Mouse (Mus musculus): ENCODE data around the gene Shroom2.

The Shroom2 gene

GRCm38 (mm10) chrX:152703624-152704023 is 65.6 kb downstream of the Shroom2 start:
- no peak for DNase-seq (ENCODE audit: low read depth, low spot score)

GRCm38 (mm10) chrX:152701679-152702078 is 67.6 kb downstream of the Shroom2 start:
- DNase-seq (ENCODE audit: low read depth, low spot score) = no peak

- no peak for DNase-seq (ENCODE audit: low read depth, low spot score)
Measured at GRCm38 (mm10) chrX:152690788-152691291, 78.4 kb downstream of the Shroom2 start.

DNA sequence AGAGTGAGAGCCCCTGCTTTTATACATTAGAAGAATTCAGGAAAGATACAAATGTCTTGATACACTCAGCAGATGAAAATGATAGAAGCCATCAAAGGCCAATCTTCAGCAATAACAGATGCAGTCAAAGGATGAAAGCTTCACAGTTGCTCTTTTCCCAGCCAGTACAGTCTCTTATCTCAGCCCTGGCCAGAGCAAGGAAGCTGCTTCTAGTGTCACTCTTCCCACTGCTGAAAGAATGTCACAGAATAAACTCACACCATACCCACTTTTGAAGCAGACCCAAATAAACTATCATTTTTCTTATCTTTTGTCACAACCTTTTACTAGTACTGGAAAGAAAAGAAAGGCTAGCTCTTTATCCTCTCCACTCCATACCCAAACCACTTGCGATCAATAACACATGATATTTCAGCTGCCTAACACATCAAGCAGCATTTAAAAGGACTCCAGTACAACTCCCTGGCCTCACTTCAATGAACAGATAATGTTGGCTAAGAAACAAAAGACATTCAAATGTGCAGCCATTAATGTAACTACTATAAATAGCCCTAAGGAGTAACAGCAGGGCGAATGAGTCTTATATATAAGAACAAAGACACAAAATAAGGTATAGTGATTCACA is 90.0 kb downstream of the Shroom2 start:
- DNase-seq (ENCODE audit: low read depth, low spot score) = no peak

- DNase-seq (ENCODE audit: low read depth, low spot score) = no peak
Measured at GRCm38 (mm10) chrX:152676357-152676756, 92.9 kb downstream of the Shroom2 start.

DNA sequence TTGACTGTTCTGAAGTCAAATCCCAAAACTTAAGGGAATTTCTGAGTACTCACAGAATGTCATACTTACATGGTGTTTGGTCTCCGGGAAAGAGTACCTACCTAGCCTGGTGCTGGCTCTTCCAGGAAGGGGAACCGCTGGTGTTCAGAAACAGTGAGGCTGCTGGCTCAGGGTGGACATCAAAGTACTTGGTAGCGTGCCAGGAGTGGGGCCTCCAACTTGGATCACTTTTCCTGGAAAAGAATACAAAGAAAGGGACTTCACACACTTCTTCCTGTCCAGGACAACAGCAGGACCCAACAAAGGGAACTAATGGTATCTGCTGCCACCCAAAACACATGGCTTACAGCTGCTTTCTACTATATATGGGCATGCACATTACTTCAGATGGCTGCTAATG is 95.8 kb downstream of the Shroom2 start:
- DNase-seq (ENCODE audit: low read depth, low spot score) = no peak

GRCm38 (mm10) chrX:152657363-152658036 is 111.8 kb downstream of the Shroom2 start:
- no peak for DNase-seq (ENCODE audit: low read depth, low spot score)

- DNase-seq (ENCODE audit: low read depth, low spot score) = no peak
Measured at GRCm38 (mm10) chrX:152656609-152656939, 112.7 kb downstream of the Shroom2 start.

DNA sequence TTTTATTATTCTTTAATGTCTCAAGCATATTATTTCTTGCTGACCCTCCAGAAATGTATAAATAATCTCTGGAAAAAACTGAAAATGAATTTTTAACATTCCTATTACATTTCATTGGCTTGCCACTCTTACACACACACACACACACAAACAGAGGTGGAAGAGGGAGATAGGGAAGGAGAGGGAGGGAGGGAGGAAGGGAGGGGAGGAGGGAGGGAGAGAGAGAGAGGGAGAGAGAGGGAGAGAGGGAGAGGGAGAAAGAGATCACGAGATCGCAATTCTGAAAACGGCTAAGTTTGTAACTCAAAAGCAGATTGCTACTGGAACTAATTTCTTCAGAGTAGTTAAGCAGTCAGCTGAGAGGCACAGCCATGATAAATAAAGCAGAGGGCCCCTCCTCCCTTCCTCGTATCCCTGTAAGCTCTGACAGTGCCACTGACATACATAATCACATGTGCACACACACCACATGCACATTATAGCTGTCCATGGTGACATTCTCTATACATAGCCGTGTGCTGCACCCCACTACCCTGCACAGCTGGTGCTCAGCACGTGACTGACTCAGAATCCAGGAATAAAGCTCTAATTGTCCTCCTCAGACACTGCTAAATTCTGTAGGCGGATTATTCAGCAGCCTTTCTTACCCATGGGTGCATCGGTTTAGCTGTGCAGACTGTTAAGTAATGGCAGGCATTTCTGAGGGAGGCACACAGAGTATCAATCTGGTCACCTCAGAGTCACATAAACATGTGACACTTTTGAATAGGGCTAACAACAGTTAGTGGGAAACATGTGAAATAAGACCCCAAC is 113.3 kb downstream of the Shroom2 start:
- DNase-seq (ENCODE audit: low read depth, low spot score) = no peak

GRCm38 (mm10) chrX:152652676-152653075 is 116.6 kb downstream of the Shroom2 start:
- DNase-seq (ENCODE audit: low read depth, low spot score) = no peak

DNA sequence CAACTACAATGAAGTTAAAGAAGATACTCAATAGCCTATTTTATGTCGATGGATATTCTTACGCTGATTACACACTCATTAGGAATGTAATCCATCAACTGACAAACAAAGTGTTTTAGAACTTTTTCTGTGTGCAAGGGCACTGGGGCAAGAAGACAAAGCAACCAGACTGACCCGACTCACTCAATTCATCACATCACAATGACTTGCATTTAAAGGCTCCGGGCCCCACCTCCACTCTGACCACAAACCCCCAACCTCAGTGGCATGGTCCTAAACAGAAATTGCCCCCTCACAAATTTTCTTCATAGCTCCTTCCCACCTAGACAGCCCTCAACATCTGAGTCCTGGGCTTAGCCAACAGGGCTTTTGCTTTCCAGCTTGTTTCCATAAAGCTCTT is 124.4 kb downstream of the Shroom2 start:
- no peak for DNase-seq (ENCODE audit: low read depth, low spot score)

DNA sequence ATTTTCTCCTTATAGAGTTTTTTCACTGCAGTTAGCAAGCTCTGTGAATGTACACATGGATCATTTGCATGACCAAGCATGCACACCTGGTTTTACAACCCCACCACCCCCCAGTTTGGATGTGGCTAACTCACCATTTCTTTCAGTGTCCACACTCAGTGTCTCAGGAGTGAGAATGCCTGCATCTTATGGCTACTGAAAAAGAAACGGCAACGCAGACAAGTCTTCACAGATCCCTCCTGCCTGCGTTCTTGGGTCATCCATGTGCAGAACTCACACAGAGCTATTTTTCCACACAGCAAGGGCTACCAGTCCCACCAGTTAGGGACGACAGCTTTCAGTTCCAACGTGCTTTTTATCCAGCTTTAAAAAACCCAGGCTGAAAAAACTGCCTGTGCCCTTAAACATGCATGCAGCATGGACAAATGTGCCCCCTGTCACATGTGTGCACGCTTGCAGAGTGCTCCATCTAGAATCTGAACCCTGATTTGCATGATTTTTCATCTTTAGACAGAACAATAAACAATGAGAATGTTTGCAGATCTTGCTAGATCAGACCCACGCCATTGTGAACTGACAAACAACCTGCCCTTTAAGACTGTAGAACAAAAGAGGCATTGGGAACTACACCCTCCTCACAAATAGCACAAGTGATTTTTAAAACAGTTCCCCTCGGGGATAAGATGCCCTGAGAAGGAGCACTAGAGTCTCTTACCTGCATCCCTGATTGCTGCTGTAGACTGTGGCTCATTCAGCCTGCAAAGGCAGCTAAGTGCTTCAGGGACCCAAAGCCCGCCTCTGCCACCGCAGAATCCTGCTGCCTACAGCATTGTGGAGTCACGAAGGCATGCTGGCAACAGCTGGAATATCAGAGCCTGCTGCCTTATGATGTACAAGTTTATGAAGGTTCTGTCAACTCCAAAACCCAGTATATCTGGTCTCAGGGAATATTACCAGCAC is 125.3 kb downstream of the Shroom2 start:
- DNase-seq (ENCODE audit: low read depth, low spot score) = no peak

- no peak for DNase-seq (ENCODE audit: low read depth, low spot score)
Measured at GRCm38 (mm10) chrX:152643201-152643600, 126.1 kb downstream of the Shroom2 start.

- no peak for DNase-seq (ENCODE audit: low read depth, low spot score)
Measured at GRCm38 (mm10) chrX:152642627-152643026, 126.6 kb downstream of the Shroom2 start.

DNA sequence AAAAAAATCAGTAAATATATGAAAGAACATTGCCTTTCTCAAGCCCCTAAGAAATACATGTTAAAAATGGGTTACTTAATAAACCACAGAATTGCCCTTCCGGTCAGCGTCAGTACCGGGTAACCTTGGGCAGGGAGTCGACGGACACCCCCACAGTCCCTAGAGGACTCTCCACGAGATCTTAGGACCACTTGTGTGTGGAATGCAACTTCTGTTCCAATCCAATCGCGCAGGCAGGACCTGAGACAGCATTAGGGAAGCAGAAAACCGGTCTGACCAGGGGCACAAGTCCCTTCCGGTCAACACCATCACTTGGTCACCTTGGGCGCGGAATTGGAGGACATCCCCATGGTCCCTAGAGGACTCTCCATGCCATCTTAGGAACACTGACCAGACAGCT is 133.9 kb downstream of the Shroom2 start:
- no peak for DNase-seq (ENCODE audit: low read depth, low spot score)

DNA sequence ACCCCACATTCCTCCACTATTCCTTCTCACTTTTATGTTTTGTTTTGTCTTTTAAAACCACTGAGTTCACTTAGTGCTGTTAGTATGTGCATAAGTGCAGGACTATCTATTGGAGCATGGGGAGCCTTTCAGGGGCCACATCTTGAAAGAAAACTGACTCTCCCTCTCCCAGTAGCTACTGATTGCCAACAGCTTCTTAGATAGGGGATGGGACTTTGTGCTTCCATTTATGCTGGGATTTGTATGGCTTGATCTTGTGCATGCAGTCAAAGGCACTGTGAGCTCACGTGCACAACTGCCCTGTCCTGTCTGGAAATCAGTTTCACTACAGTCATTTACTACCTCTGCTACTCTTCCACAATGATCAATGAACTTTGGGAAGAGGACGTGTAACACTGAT is 147.9 kb downstream of the Shroom2 start:
- no peak for DNase-seq (ENCODE audit: low read depth, low spot score)

DNA sequence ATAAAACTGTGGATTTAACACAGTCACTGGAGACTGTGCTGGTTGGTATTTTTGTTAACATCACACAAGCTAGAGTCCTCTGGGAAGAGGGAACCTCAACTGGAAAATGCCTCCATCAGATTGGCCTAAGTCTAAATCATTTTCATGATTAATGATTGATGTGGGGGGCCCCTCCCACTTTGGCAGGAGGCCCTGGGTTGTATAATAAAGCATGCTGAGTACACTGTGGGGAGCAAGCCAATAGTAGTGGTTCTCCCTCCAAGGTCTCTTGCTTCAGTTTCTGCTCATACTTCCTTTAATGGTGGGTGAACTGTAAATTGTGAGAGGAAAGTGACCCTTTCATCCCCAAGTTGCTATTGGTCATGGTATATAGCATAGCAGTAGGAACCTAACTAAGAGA is 148.3 kb downstream of the Shroom2 start:
- no peak for DNase-seq (ENCODE audit: low read depth, low spot score)

- DNase-seq (ENCODE audit: low read depth, low spot score) = no peak
Measured at GRCm38 (mm10) chrX:152618464-152618863, 150.8 kb downstream of the Shroom2 start.

- DNase-seq (ENCODE audit: low read depth, low spot score) = no peak
Measured at GRCm38 (mm10) chrX:152563034-152563433, 206.2 kb downstream of the Shroom2 start, which contains the start of gene Cldn34a. Gene Cldn34a, plus strand, starts transcription at chrX:152563334.

All from brain, embryonic 18.5 days (tissue).